Mouse (Mus musculus) bone marrow, adult 2 months (tissue): ENCODE measurements around the gene Mpeg1.

Experiments used
- CTCF ChIP-seq: fragments of 200-500 bp; IDR thresholded peaks from 2 replicates; pipeline ENCODE4 v1.5.1; 2011; ENCODE audit warnings: low read length, control low read depth; ENCODE audit not compliant: control insufficient read depth, insufficient read depth
- POLR2A ChIP-seq: fragments of 200-500 bp; IDR thresholded peaks from 2 replicates; pipeline ENCODE4 v1.6.1; 2011; ENCODE audit warnings: low read depth, mild to moderate bottlenecking, control low read depth, low read length, borderline replicate concordance; ENCODE audit not compliant: control insufficient read depth

- TF ChIP-seq CTCF (no peak), POLR2A (no peak)
These were observed 37.3 kb downstream of the Mpeg1 start for GRCm38 (mm10) chr19:12497909-12498308.
